Mouse (Mus musculus): Measurements from ENCODE around the gene Alg13.

DNA sequence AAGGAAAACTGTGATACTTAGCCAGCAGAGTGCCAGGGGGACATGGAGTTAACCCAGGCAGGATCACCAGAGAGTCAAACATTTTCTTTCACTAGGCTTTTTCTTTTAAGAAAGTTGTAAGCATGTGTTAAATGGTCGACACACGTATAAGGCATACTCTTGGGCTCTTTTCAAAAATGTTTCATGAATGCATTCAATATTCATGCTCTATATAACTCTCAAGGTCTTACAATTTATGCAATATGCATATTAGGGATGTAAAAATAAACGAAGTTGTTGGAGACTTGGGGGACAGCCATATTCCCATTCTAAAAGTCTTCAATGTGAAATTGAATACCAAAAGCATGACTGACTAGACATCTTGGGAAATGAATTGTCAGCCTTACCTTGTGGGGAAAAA lies 106.2 kb downstream of the Alg13 start:
- TF ChIP-seq CTCF (IDR thresholded peaks at IDR 0.05; ENCODE audit: low read depth): no peak
- no peak for TF ChIP-seq EP300 (IDR thresholded peaks at IDR 0.05; ENCODE audit: low read depth)

All from heart, postnatal 0 days (tissue).